Mouse (Mus musculus) liver, embryonic 11.5 days (tissue): Measurements from ENCODE around the gene Kti12. TPM values are rescaled to one million over a fixed set of nuclear protein-coding genes. Genes with fewer than 3 reads are reported as not detected.
A peak's percentile ranks its signal among the peaks of the same experiment; 100 is the strongest.

Experiments used
- ATAC-seq: fragments of 200-750 bp; cut with Nextera tagmentation; replicated peaks from 2 replicates; pipeline ENCODE4 v1.8.0; 2017; ENCODE audit warnings: moderate number of reproducible peaks, mild to moderate bottlenecking, moderate TSS enrichment, moderate library complexity; ENCODE audit not compliant: low FRiP score
- DNase-seq: peaks from one replicate; pipeline ENCODE4 v3.0.0-alpha.2; 2017; ENCODE audit warnings: low spot score
- H3K27ac ChIP-seq: fragments of 300-500 bp; sonication (generic); 2 replicates; pipeline ENCODE4 v1.5.1; 2014; ENCODE audit warnings: mild to moderate bottlenecking, low read depth, low read length, control low read depth
- H3K27me3 ChIP-seq: fragments of 300-500 bp; sonication (generic); replicated peaks from 2 replicates; pipeline ENCODE4 v1.6.1; 2014; ENCODE audit warnings: low read length, mixed read lengths; ENCODE audit not compliant: control insufficient read depth, insufficient read depth
- H3K36me3 ChIP-seq: fragments of 300-500 bp; sonication (generic); 2 replicates; pipeline ENCODE4 v1.6.1; 2014; ENCODE audit warnings: mild to moderate bottlenecking, low read length, moderate library complexity, mixed read lengths; ENCODE audit not compliant: control insufficient read depth, insufficient read depth
- H3K4me1 ChIP-seq: fragments of 300-500 bp; sonication (generic); replicated peaks from 2 replicates; pipeline ENCODE4 v1.6.1; 2014; ENCODE audit warnings: low read length, mixed read lengths; ENCODE audit not compliant: control insufficient read depth, insufficient read depth
- H3K4me2 ChIP-seq: fragments of 300-500 bp; sonication (generic); 2 replicates; pipeline ENCODE4 v1.6.1; 2014; ENCODE audit warnings: mild to moderate bottlenecking, control low read depth, moderate library complexity
- H3K4me3 ChIP-seq: fragments of 300-500 bp; sonication (generic); 2 replicates; pipeline ENCODE4 v1.5.1; 2014; ENCODE audit warnings: low read depth, low read length, control low read depth
- H3K9ac ChIP-seq: fragments of 300-500 bp; sonication (generic); 2 replicates; pipeline ENCODE4 v1.6.1; 2014; ENCODE audit warnings: low read depth, low read length, control low read depth
- H3K9me3 ChIP-seq: fragments of 300-500 bp; sonication (generic); 2 replicates; pipeline ENCODE4 v1.6.1; 2016; ENCODE audit warnings: low read length, inconsistent platforms, mixed read lengths; ENCODE audit not compliant: control insufficient read depth
- WGBS: fragments of 180-500 bp; shearing (Covaris S2); extraction: QIAGEN DNeasy Blood & Tissue Kit; methylation state at CpG from one replicate; pipeline ENCODE4 v1.1.7; 2014; 5-methylcytosine and 5-hydroxymethylcytosine counted together
- polyA plus RNA-seq: library from polyadenylated mRNA; unstranded; fragments of >200 nt; fragmentation: Nextera tagmentation; extraction: Ambion mirVana; gene quantifications from 2 replicates; pipeline ENCODE4 v1.2.1, GENCODE M21; 2014

Gene Kti12
- polyA plus RNA-seq = 94.2 and 101 TPM in 2 replicates

GRCm38 (mm10) chr4:108847715-108848504, at the start of gene Kti12:
TSS of gene Kti12 (plus strand) at chr4:108847785.
- Histone ChIP-seq H3K27me3 (no peaks in the 10 kb centered on the region), H3K4me1 (peaks cover 15% of the 10 kb centered on the region; the same call in 1 of the 2 replicates), H3K9me3 (no peaks in the 10 kb centered on the region), H3K4me2 (peak within 1 kb of the TSS; percentile 97), H3K4me3 (peak within 1 kb of the TSS; percentile 97), H3K9ac (peak within 1 kb of the TSS; percentile 94), H3K27ac (peak within 1 kb of the TSS; percentile 92), H3K36me3 (no peaks in the 10 kb centered on the region)
- under 1% methylated on average over 77 of the region's 77 CpGs for WGBS
- peak; percentile 81 for DNase-seq
- peak; percentile 86 for ATAC-seq

DNA sequence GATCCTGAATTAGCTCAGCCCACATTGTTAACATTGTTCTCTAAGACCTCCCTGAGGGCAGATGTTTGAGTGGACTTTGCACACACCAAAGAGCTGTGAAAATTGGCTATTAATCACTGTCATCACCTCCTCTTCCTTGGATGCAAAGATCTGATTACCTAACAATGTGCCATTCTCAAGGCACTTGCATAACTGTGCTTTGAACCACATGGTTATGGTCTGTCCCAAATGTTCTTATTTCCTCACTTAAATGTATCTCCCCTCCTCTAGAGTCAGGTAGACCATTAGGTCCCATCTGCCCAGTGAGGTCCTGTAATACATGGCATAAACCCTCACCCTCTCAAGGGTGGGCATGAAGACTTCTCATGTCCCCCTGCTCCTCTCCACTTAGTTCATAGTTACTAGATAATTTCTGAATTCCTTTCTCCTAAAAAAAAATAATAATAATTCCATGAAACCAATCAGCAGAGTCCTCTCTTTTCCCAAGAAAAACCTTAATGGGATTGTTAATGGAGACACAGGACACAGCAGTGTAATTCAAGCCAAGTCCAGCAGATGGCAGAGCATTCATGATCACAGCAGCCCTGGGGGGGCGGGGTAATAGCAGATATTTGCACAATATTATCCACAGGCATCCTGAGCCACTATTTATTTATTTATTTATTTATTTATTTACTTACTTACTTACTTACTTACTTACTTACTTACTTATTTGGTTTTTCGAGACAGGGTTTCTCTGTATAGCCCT, 49.3 kb upstream of the Kti12 start:
- DNase-seq (no peak), ATAC-seq (no peak; the same call in 1 of the 2 replicates)
- Histone ChIP-seq H3K4me3 (no peak overlapping the region), H3K4me2 (no peak overlapping the region), H3K9ac (no peak overlapping the region), H3K27me3 (no peaks in the 10 kb centered on the region), H3K27ac (no peak overlapping the region), H3K4me1 (no peaks in the 10 kb centered on the region), H3K9me3 (no peaks in the 10 kb centered on the region), H3K36me3 (no peaks in the 10 kb centered on the region)
- 37% methylated on average over 2 of the region's 2 CpGs for WGBS

GRCm38 (mm10) chr4:108803535-108803934, 44.0 kb upstream of the Kti12 start:
- no peak for DNase-seq
- H3K27ac ChIP-seq = no peak overlapping the region
- 78% methylated on average over 2 of the region's 2 CpGs for WGBS

DNA sequence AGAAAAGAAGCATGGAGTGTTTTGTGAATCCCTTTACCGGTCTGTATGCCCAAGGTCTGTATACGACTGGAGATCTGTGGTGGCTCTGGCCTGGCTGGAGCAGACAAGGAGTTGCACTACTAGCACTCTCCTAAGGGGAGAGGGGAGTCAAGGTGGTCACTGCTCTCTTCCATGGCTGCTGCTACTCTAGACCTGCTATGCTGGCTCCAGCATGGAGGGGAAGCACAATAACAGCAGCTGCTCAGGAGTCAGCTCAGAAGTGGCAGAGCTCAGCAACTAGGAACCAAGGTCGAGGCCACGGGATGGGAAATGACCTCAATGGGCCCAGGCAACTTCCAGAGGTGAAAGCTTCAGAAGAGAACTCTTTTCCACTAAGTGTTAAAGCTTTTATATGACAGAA, 36.4 kb upstream of the Kti12 start:
- Histone ChIP-seq H3K27me3 (no peaks in the 10 kb centered on the region), H3K4me1 (no peaks in the 10 kb centered on the region), H3K9me3 (no peaks in the 10 kb centered on the region), H3K27ac (no peak overlapping the region), H3K4me3 (no peak overlapping the region), H3K4me2 (no peak overlapping the region), H3K9ac (no peak overlapping the region), H3K36me3 (no peaks in the 10 kb centered on the region)
- ATAC-seq (no peak), DNase-seq (no peak)
- whole genome bisulfite sequencing = 59% methylated on average over 4 of the region's 4 CpGs

More at GRCm38 (mm10) chr4:108803535-108803934, 44.0 kb upstream of the Kti12 start:
- Histone ChIP-seq H3K36me3 (no peaks in the 10 kb centered on the region), H3K4me2 (no peak overlapping the region), H3K9ac (no peak overlapping the region), H3K4me3 (no peak overlapping the region), H3K9me3 (no peaks in the 10 kb centered on the region), H3K27me3 (no peaks in the 10 kb centered on the region), H3K4me1 (no peaks in the 10 kb centered on the region)
- ATAC-seq = no peak

DNA sequence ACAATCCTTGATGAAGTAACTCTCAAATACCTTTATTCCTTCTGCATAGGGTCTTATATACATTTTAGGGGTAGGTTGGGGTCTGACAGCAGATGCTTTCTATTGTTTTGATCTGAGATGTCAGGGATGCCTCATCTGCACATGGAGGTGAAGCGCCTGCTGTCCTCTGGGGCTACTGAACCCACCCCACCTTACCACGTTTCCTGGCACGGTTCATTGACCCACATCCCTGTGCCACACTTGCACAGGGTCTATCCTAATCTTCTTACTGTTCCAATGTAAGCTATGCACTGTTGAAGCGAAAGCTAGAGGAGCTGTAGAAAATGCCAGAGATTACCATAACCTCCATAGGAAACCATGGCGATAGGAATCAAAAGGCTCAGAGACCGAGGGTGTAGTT, 36.0 kb upstream of the Kti12 start:
- H3K9ac ChIP-seq = no peak overlapping the region
- H3K27ac ChIP-seq = no peak overlapping the region
- no peaks in the 10 kb centered on the region for H3K27me3 ChIP-seq
- H3K36me3 ChIP-seq = no peaks in the 10 kb centered on the region
- ATAC-seq (no peak), DNase-seq (no peak)
- 73% methylated on average over 6 of the region's 6 CpGs for WGBS
- H3K4me2 ChIP-seq = no peak overlapping the region
- H3K4me1 ChIP-seq = no peaks in the 10 kb centered on the region
- H3K9me3 ChIP-seq = no peaks in the 10 kb centered on the region
- no peak overlapping the region for H3K4me3 ChIP-seq

DNA sequence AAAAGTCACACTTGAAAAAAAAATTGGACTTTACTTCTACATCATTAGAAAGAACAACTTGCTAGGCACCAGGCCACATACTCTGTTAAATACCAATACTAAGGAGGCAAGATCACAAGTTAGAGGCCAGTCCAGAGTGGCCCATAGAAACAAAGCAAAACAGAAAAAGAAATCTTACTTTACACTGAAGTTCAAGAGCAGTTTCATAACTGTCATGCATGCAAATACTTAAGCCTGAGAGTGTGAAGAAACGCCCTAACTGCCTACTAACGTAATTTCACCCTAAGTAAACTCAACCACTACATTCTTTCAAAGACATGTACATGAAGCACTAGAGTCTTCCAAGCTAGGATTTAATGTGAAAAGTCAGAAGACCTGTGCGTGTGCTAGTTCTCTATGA, 21.9 kb upstream of the Kti12 start:
- DNase-seq = no peak
- Histone ChIP-seq H3K36me3 (peaks cover 24% of the 10 kb centered on the region), H3K4me1 (no peaks in the 10 kb centered on the region), H3K9me3 (no peaks in the 10 kb centered on the region), H3K27me3 (no peaks in the 10 kb centered on the region), H3K27ac (no peak overlapping the region), H3K9ac (no peak overlapping the region), H3K4me3 (no peak overlapping the region), H3K4me2 (no peak overlapping the region)
- 89% methylated on average over 3 of the region's 3 CpGs for WGBS
- no peak for ATAC-seq

DNA sequence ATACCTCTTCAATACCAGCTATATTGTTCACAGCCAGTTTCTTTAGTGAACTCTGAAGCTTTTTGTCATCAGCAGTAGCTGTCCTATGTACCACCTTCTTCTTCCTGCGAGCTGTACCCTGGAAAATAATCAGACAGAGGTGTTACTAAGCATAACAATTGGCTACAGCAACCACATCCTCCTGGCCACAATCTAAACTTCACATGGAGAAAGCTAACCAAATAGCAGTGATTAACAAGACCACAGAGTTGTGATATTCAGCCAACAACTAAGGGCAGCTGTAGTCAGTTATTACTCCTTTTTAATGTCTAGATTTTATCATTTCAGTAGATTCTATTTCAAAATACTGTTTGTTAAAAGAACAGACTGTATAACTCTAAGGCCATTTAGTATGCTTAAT, 21.5 kb upstream of the Kti12 start:
- WGBS = 85% methylated on average over 1 of the region's 1 CpGs
- Histone ChIP-seq H3K4me1 (no peaks in the 10 kb centered on the region), H3K4me3 (no peak overlapping the region), H3K9me3 (no peaks in the 10 kb centered on the region), H3K27ac (no peak overlapping the region), H3K9ac (no peak overlapping the region), H3K4me2 (no peak overlapping the region), H3K36me3 (peaks cover 24% of the 10 kb centered on the region), H3K27me3 (no peaks in the 10 kb centered on the region)
- DNase-seq = no peak
- no peak for ATAC-seq

DNA sequence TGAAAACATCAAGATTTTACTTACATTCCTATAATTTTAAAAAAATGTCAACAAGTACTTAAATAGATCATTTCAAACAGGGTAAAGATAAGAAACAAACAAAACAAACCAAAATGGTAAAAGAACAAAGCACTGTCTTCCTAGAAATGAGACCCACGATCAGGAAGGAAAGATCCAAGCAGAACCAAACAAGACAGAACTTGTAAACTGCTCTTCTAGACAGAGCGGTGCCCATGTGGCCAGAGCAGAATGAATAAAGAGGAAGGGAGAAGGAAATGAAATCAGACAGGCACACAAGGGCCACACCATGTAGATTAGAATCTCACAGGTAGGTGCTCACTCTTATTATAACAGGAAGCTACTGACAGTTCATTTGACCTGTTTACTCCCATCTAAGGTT, 20.9 kb upstream of the Kti12 start:
- Histone ChIP-seq H3K9me3 (no peaks in the 10 kb centered on the region), H3K4me3 (no peak overlapping the region), H3K4me2 (no peak overlapping the region), H3K4me1 (no peaks in the 10 kb centered on the region), H3K36me3 (peaks cover 24% of the 10 kb centered on the region), H3K27me3 (no peaks in the 10 kb centered on the region), H3K27ac (no peak overlapping the region), H3K9ac (no peak overlapping the region)
- 84% methylated on average over 2 of the region's 2 CpGs for WGBS
- ATAC-seq (no peak), DNase-seq (no peak)
